Mouse (Mus musculus): ENCODE measurements around the gene Wwtr1.

The Wwtr1 gene

GRCm38 (mm10) chr3:57535483-57536185, 40.1 kb downstream of the Wwtr1 start:
- POLR2A ChIA-PET = interaction anchor here in 3 of 4 experiments (0.5 to 5.2 kb wide), 11 partner anchors 12 to 131 kb away, joined by 3 to 29 read pairs (median 4); partner anchors contain the start of gene Wwtr1 (in 2 of the 3)
- CTCF ChIA-PET = interaction anchor here in 2 of 4 experiments (0.6 to 0.7 kb wide), 2 partner anchors 43 to 132 kb away, joined by 3 read pairs; no protein-coding TSS in a partner anchor

GRCm38 (mm10) chr3:57534450-57534849, 41.3 kb downstream of the Wwtr1 start:
- ChIA-PET CTCF (no interaction called here), POLR2A (interaction anchor here in 3 of 4 experiments (0.9 to 5.2 kb wide), 9 partner anchors 11 to 50 kb away, joined by 3 to 29 read pairs (median 6); partner anchors contain the start of gene Wwtr1 (in 3 of the 3))

GRCm38 (mm10) chr3:57533876-57534275, 41.8 kb downstream of the Wwtr1 start:
- CTCF ChIA-PET = no interaction called here
- POLR2A ChIA-PET = interaction anchor here in 3 of 4 experiments (0.6 to 5.2 kb wide), 12 partner anchors 11 to 199 kb away, joined by 3 to 29 read pairs (median 6); partner anchors contain the start of gene Wwtr1 (in 3 of the 3)

- ChIA-PET CTCF (interaction anchor here in 1 of 4 experiments (0.6 kb wide), 1 partner anchor 372 kb away, joined by 4 read pairs; no protein-coding TSS in a partner anchor), POLR2A (interaction anchor here in 3 of 4 experiments (0.9 to 5.2 kb wide), 8 partner anchors 10 to 43 kb away, joined by 3 to 29 read pairs (median 7); partner anchors contain the start of gene Wwtr1 (in 3 of the 3))
These were observed 42.6 kb downstream of the Wwtr1 start for GRCm38 (mm10) chr3:57532991-57533725.

- CTCF ChIA-PET = no interaction called here
- POLR2A ChIA-PET = no interaction called here
These were observed 44.9 kb downstream of the Wwtr1 start for GRCm38 (mm10) chr3:57530836-57531235.

- POLR2A ChIA-PET = interaction anchor here in 1 of 4 experiments (1.2 to 1.4 kb wide), 2 partner anchors 9 to 35 kb away, joined by 3 to 5 read pairs; no protein-coding TSS in a partner anchor
- CTCF ChIA-PET = no interaction called here
These were observed 45.5 kb downstream of the Wwtr1 start for GRCm38 (mm10) chr3:57530221-57530620.

GRCm38 (mm10) chr3:57527154-57527553, 48.6 kb downstream of the Wwtr1 start:
- POLR2A ChIA-PET = interaction anchor here in 2 of 4 experiments (0.7 to 1.3 kb wide), 5 partner anchors 10 to 49 kb away, joined by 4 to 9 read pairs (median 4); partner anchors contain the start of gene Wwtr1 (in 2 of the 2)
- CTCF ChIA-PET = interaction anchor here in 1 of 4 experiments (0.6 kb wide), 1 partner anchor 53 kb away, joined by 5 read pairs; no protein-coding TSS in a partner anchor

- CTCF ChIA-PET = no interaction called here
- POLR2A ChIA-PET = interaction anchor here in 2 of 4 experiments (0.8 to 4.1 kb wide), 9 partner anchors 10 to 53 kb away, joined by 3 to 14 read pairs (median 6); partner anchors contain the start of gene Wwtr1 (in 2 of the 2)
These were observed 52.6 kb downstream of the Wwtr1 start for GRCm38 (mm10) chr3:57523093-57523492.

GRCm38 (mm10) chr3:57521876-57522275, 53.8 kb downstream of the Wwtr1 start:
- ChIA-PET POLR2A (interaction anchor here in 3 of 4 experiments (0.6 to 4.1 kb wide), 11 partner anchors 8 to 1151 kb away, joined by 3 to 14 read pairs (median 4); partner anchors contain the start of gene Wwtr1 (in 2 of the 3)), CTCF (interaction anchor here in 1 of 4 experiments (0.5 kb wide), 1 partner anchor 145 kb away, joined by 14 read pairs; no protein-coding TSS in a partner anchor)

GRCm38 (mm10) chr3:57519995-57520394, 55.7 kb downstream of the Wwtr1 start:
- ChIA-PET POLR2A (interaction anchor here in 2 of 4 experiments (1.0 to 1.6 kb wide), 3 partner anchors 9 to 36 kb away, joined by 3 read pairs; no protein-coding TSS in a partner anchor), CTCF (interaction anchor here in 1 of 4 experiments (0.6 kb wide), 1 partner anchor 81 kb away, joined by 4 read pairs; no protein-coding TSS in a partner anchor)

GRCm38 (mm10) chr3:57516146-57516545, 59.6 kb downstream of the Wwtr1 start:
- POLR2A ChIA-PET = interaction anchor here in 1 of 4 experiments (1.5 kb wide), 1 partner anchor 60 kb away, joined by 5 read pairs; the partner anchor contains the start of gene Wwtr1
- CTCF ChIA-PET = interaction anchor here in 1 of 4 experiments (0.6 kb wide), 1 partner anchor 16 kb away, joined by 3 read pairs; no protein-coding TSS in a partner anchor

GRCm38 (mm10) chr3:57515044-57515443, 60.7 kb downstream of the Wwtr1 start:
- ChIA-PET CTCF (no interaction called here), POLR2A (interaction anchor here in 1 of 4 experiments (1.1 to 1.5 kb wide), 2 partner anchors 10 to 61 kb away, joined by 4 to 5 read pairs; partner anchors contain the start of gene Wwtr1)

GRCm38 (mm10) chr3:57511816-57512586, 63.7 kb downstream of the Wwtr1 start:
- ChIA-PET CTCF (interaction anchor here in 1 of 4 experiments (0.6 kb wide), 1 partner anchor 937 kb away, joined by 4 read pairs; no protein-coding TSS in a partner anchor), POLR2A (interaction anchor here in 3 of 4 experiments (0.6 to 1.7 kb wide), 7 partner anchors 8 to 498 kb away, joined by 3 to 7 read pairs (median 3); partner anchors contain the start of gene Wwtr1 (in 2 of the 3))

- CTCF ChIA-PET = no interaction called here
- POLR2A ChIA-PET = no interaction called here
These were observed 65.6 kb downstream of the Wwtr1 start for GRCm38 (mm10) chr3:57509945-57510675.

GRCm38 (mm10) chr3:57505991-57506390, 69.7 kb downstream of the Wwtr1 start:
- ChIA-PET POLR2A (interaction anchor here in 1 of 4 experiments (1.2 to 1.3 kb wide), 2 partner anchors 9 to 15 kb away, joined by 4 read pairs; no protein-coding TSS in a partner anchor), CTCF (no interaction called here)

- ChIA-PET POLR2A (interaction anchor here in 2 of 4 experiments (1.0 to 2.5 kb wide), 6 partner anchors 11 to 72 kb away, joined by 3 to 10 read pairs (median 4); partner anchors contain the start of gene Wwtr1 (in 2 of the 2)), CTCF (no interaction called here)
These were observed 71.0 kb downstream of the Wwtr1 start for GRCm38 (mm10) chr3:57504756-57505155.
